Mouse (Mus musculus): ENCODE measurements around the gene Slc25a17. TPM values are rescaled to one million over a fixed set of nuclear protein-coding genes. Genes with fewer than 3 reads are reported as not detected.

Gene Slc25a17
- total and polyA plus RNA-seq, 3 experiments = 2.2 to 58.2 (median 50.9) TPM

GRCm38 (mm10) chr15:81394211-81394915, 33.8 kb upstream of the Slc25a17 start:
- Histone ChIP-seq H3K9me3 (replicated peaks) (no peaks in the 10 kb centered on the region), H3K4me1 (ENCODE audit: insufficient read depth, low read depth, low read length) (peaks cover 55% of the 10 kb centered on the region), H3K36me3 (replicated peaks) (peaks cover 47% of the 10 kb centered on the region), H3K27me3 (ENCODE audit: insufficient read depth, low read length) (no peaks in the 10 kb centered on the region), H3K4me3 (ENCODE audit: low read depth, low read length) (no peak overlapping the region)
- DNase-seq (ENCODE audit: low spot score) = no peak
- no peak for TF ChIP-seq TAL1 (conservative IDR thresholded peaks at IDR 0.05; ENCODE audit: low read depth, low read length)
- no peak for TF ChIP-seq POLR2AphosphoS5 (IDR thresholded peaks at IDR 0.05; ENCODE audit: insufficient replicate concordance, low read depth, low read length)
- no peak for TF ChIP-seq GATA2 (IDR thresholded peaks at IDR 0.05; ENCODE audit: borderline replicate concordance, low read depth, low read length)
- TF ChIP-seq GATA1 (IDR thresholded peaks at IDR 0.05; ENCODE audit: borderline replicate concordance, low read length) = no peak
- TF ChIP-seq CTCF (IDR thresholded peaks at IDR 0.05; ENCODE audit: low read depth, low read length) = no peak
- no peak for ATAC-seq (ENCODE audit: extremely low read depth, insufficient number of reproducible peaks, low FRiP score, poor library complexity, severe bottlenecking)

- DNase-seq (ENCODE audit: low spot score) = peak; percentile 2
- Histone ChIP-seq H3K4me3 (ENCODE audit: low read depth, low read length) (no peak overlapping the region; the same call in 1 of the 2 replicates), H3K9me3 (replicated peaks) (no peaks in the 10 kb centered on the region), H3K4me1 (ENCODE audit: insufficient read depth, low read depth, low read length) (peaks cover 54% of the 10 kb centered on the region), H3K27me3 (ENCODE audit: insufficient read depth, low read length) (no peaks in the 10 kb centered on the region), H3K36me3 (replicated peaks) (peaks cover 60% of the 10 kb centered on the region)
- no peak for ATAC-seq (ENCODE audit: extremely low read depth, insufficient number of reproducible peaks, low FRiP score, poor library complexity, severe bottlenecking)
- TF ChIP-seq GATA1 (IDR thresholded peaks at IDR 0.05; ENCODE audit: borderline replicate concordance, low read length) = no peak
Measured at GRCm38 (mm10) chr15:81392997-81393396, 32.4 kb upstream of the Slc25a17 start.

GRCm38 (mm10) chr15:81386327-81386726, 25.7 kb upstream of the Slc25a17 start:
- ATAC-seq (ENCODE audit: extremely low read depth, insufficient number of reproducible peaks, low FRiP score, poor library complexity, severe bottlenecking) = no peak
- TF ChIP-seq GATA1 (IDR thresholded peaks at IDR 0.05; ENCODE audit: borderline replicate concordance, low read length) (no peak), CTCF (IDR thresholded peaks at IDR 0.05; ENCODE audit: low read depth, low read length) (no peak), GATA2 (IDR thresholded peaks at IDR 0.05; ENCODE audit: borderline replicate concordance, low read depth, low read length) (no peak), POLR2AphosphoS5 (IDR thresholded peaks at IDR 0.05; ENCODE audit: insufficient replicate concordance, low read depth, low read length) (no peak), TAL1 (conservative IDR thresholded peaks at IDR 0.05; ENCODE audit: low read depth, low read length) (no peak)
- Histone ChIP-seq H3K4me1 (ENCODE audit: insufficient read depth, low read depth, low read length) (peaks cover 2% of the 10 kb centered on the region; the same call in 1 of the 2 replicates), H3K27me3 (ENCODE audit: insufficient read depth, low read length) (no peaks in the 10 kb centered on the region), H3K36me3 (replicated peaks) (peaks cover 93% of the 10 kb centered on the region), H3K9me3 (replicated peaks) (no peaks in the 10 kb centered on the region), H3K4me3 (ENCODE audit: low read depth, low read length) (no peak overlapping the region)
- DNase-seq (ENCODE audit: low spot score) = no peak

GRCm38 (mm10) chr15:81378845-81379244, 18.2 kb upstream of the Slc25a17 start:
- H3K4me1 ChIP-seq (ENCODE audit: insufficient read depth, low read depth, low read length) = no peaks in the 10 kb centered on the region
- H3K27me3 ChIP-seq (ENCODE audit: insufficient read depth, low read length) = no peaks in the 10 kb centered on the region
- peaks cover 84% of the 10 kb centered on the region for H3K36me3 ChIP-seq (replicated peaks)
- no peaks in the 10 kb centered on the region for H3K9me3 ChIP-seq (replicated peaks)
- H3K4me3 ChIP-seq (ENCODE audit: low read depth, low read length) = no peak overlapping the region
- no peak for TF ChIP-seq GATA1 (IDR thresholded peaks at IDR 0.05; ENCODE audit: borderline replicate concordance, low read length)
- TF ChIP-seq POLR2AphosphoS5 (IDR thresholded peaks at IDR 0.05; ENCODE audit: insufficient replicate concordance, low read depth, low read length) = no peak
- ATAC-seq (ENCODE audit: extremely low read depth, insufficient number of reproducible peaks, low FRiP score, poor library complexity, severe bottlenecking) (no peak), DNase-seq (ENCODE audit: low spot score) (no peak)

GRCm38 (mm10) chr15:81374621-81375020, 14.0 kb upstream of the Slc25a17 start:
- TF ChIP-seq GATA1 (IDR thresholded peaks at IDR 0.05; ENCODE audit: borderline replicate concordance, low read length) (no peak), POLR2AphosphoS5 (IDR thresholded peaks at IDR 0.05; ENCODE audit: insufficient replicate concordance, low read depth, low read length) (no peak), GATA2 (IDR thresholded peaks at IDR 0.05; ENCODE audit: borderline replicate concordance, low read depth, low read length) (no peak), TAL1 (conservative IDR thresholded peaks at IDR 0.05; ENCODE audit: low read depth, low read length) (no peak), CTCF (IDR thresholded peaks at IDR 0.05; ENCODE audit: low read depth, low read length) (no peak)
- H3K27me3 ChIP-seq (ENCODE audit: insufficient read depth, low read length) = no peaks in the 10 kb centered on the region
- H3K4me3 ChIP-seq (ENCODE audit: low read depth, low read length) = no peak overlapping the region
- no peaks in the 10 kb centered on the region for H3K9me3 ChIP-seq (replicated peaks)
- H3K36me3 ChIP-seq (replicated peaks) = peaks cover 86% of the 10 kb centered on the region
- H3K4me1 ChIP-seq (ENCODE audit: insufficient read depth, low read depth, low read length) = no peaks in the 10 kb centered on the region; the same call in 1 of the 2 replicates
- DNase-seq (ENCODE audit: low spot score) (no peak), ATAC-seq (ENCODE audit: extremely low read depth, insufficient number of reproducible peaks, low FRiP score, poor library complexity, severe bottlenecking) (no peak)

GRCm38 (mm10) chr15:81370356-81370755, 9.7 kb upstream of the Slc25a17 start:
- H3K4me1 ChIP-seq (ENCODE audit: insufficient read depth, low read depth, low read length) = no peaks in the 10 kb centered on the region; the same call in 1 of the 2 replicates
- H3K4me3 ChIP-seq (ENCODE audit: low read depth, low read length) = no peak overlapping the region
- peaks cover 91% of the 10 kb centered on the region for H3K36me3 ChIP-seq (replicated peaks)
- ATAC-seq (ENCODE audit: extremely low read depth, insufficient number of reproducible peaks, low FRiP score, poor library complexity, severe bottlenecking) = no peak
- H3K27me3 ChIP-seq (ENCODE audit: insufficient read depth, low read length) = no peaks in the 10 kb centered on the region
- DNase-seq (ENCODE audit: low spot score) = no peak
- H3K9me3 ChIP-seq (replicated peaks) = no peaks in the 10 kb centered on the region
- TF ChIP-seq GATA1 (IDR thresholded peaks at IDR 0.05; ENCODE audit: borderline replicate concordance, low read length) (no peak), POLR2AphosphoS5 (IDR thresholded peaks at IDR 0.05; ENCODE audit: insufficient replicate concordance, low read depth, low read length) (no peak), CTCF (IDR thresholded peaks at IDR 0.05; ENCODE audit: low read depth, low read length) (no peak), GATA2 (IDR thresholded peaks at IDR 0.05; ENCODE audit: borderline replicate concordance, low read depth, low read length) (no peak), TAL1 (conservative IDR thresholded peaks at IDR 0.05; ENCODE audit: low read depth, low read length) (no peak)

Measured in G1E (cell line).